Mouse (Mus musculus): ENCODE results near the gene Tbc1d1. TPM values are rescaled to one million over a fixed set of nuclear protein-coding genes. Genes with fewer than 3 reads are reported as not detected.

Tbc1d1 gene
- polyA plus RNA-seq (2015; fragmentation: Nextera tagmentation; extraction: Ambion mirVana): 32.3 and 38.5 TPM in 2 replicates

DNA sequence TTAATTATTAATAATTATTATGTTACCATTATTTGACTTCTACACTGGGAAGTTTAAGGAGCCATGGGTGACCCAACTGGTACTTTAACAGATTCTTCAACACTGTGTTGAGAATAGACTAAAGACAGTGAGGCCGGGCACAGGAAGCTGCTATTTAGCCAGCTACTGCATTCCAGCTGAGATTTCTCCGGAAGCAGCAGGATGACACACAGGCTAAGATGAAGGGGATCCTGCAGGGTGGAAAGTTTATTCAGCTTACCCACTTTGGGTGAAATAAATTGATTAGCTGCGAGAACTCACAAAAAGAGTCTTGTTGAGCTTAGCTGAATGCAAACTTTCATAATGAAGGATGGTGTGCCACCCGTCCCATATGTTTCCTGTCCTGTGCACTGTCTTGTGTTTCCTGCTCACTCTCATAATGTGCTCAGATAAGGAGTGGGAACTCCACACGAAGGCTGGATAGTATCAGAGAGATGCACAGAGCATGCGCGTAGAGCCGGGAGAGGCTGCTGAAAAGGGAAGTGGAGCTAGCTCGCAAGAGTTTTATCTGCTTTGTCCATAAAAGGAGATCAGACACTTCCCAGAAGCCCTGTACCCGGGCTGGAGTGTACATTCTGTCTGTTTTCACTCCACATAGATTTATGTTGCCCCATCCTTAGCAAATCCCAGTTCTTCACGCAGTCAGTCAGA, at the start of gene Tbc1d1:
Gene Tbc1d1 (plus strand): TSS at position 445 of the 690 bp plus-strand sequence.
- Histone ChIP-seq H3K4me2 (ENCODE audit: low read depth, low read length) (peak within 1 kb of the TSS; percentile 46), H3K9ac (ENCODE audit: low read depth, low read length) (peak within 1 kb of the TSS; percentile 56), H3K36me3 (ENCODE audit: control insufficient read depth, insufficient read depth, low read length) (no peaks in the 10 kb centered on the region), H3K4me3 (ENCODE audit: low read length) (peak within 1 kb of the TSS; percentile 20), H3K27me3 (replicated peaks; ENCODE audit: control insufficient read depth, insufficient read depth, low read length) (no peaks in the 10 kb centered on the region), H3K9me3 (ENCODE audit: control insufficient read depth, low read length) (no peaks in the 10 kb centered on the region), H3K4me1 (ENCODE audit: control insufficient read depth, insufficient read depth, low read length) (peaks cover 10% of the 10 kb centered on the region), H3K27ac (ENCODE audit: low read length) (peak within 1 kb of the TSS; percentile 88)
- WGBS: 22% methylated on average over 11 of the region's 11 CpGs
- peak; percentile 71 for ATAC-seq

DNA sequence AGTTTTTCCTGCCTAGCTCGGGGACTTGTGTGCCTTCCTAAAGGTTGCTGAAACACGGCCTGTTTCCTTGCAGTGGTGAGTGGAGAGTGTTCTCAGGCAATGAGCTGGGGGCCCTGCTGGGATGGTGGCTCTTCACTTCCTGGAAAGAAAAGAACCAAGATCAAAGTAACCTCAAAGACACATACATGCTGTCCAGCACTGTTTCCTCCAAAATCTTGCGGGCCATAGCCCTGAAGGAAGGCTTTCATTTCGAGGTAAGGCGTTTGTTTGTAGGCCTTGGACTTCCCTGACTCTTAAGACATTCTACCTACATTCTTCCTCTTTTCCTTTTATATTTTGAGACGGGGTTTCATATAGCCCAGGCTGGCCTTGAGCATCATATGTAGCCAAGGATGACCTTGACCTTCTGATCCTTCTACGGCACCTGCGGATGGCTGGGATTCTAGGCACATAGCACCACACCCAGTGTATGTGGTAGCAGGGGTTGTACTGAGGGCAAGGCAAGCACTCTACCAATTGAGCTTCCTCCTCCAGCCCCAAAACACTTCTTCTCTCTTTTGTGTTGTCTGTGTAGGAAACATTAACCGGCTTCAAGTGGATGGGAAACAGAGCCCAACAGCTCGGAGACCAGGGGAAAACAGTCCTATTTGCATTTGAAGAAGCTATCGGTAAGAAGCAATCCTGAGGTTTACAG, 48.4 kb upstream of the Tbc1d1 start:
- H3K27ac ChIP-seq (ENCODE audit: low read length): no peak overlapping the region
- 88% methylated on average over 11 of the region's 11 CpGs for WGBS
- no peak overlapping the region for H3K4me2 ChIP-seq (ENCODE audit: low read depth, low read length)
- H3K4me3 ChIP-seq (ENCODE audit: low read length): no peak overlapping the region
- no peak for ATAC-seq
- peaks cover 5% of the 10 kb centered on the region; the same call in 1 of the 2 replicates for H3K36me3 ChIP-seq (ENCODE audit: control insufficient read depth, insufficient read depth, low read length)
- no peak overlapping the region for H3K9ac ChIP-seq (ENCODE audit: low read depth, low read length)
- H3K4me1 ChIP-seq (ENCODE audit: control insufficient read depth, insufficient read depth, low read length): no peaks in the 10 kb centered on the region
- no peaks in the 10 kb centered on the region for H3K9me3 ChIP-seq (ENCODE audit: control insufficient read depth, low read length)
- no peaks in the 10 kb centered on the region for H3K27me3 ChIP-seq (replicated peaks; ENCODE audit: control insufficient read depth, insufficient read depth, low read length)

DNA sequence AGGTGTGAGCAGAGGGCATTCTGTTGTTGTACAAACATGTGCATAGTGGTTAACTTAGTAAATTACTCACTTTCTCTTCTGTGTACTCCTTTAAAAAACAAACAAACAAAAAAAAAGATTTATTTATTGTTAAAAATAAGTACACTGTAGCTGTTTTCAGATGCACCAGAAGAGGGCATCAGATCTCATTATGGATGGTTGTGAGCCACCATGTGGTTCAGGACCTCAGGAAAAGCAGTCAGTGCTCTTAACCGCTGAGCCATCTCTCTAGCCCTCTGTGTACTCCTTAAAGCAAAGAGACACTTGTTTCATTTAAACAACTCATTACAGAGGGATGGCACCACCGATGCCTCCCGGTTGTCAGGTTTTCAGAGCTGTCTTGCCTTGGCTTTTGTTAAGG, 46.9 kb upstream of the Tbc1d1 start:
- H3K4me2 ChIP-seq (ENCODE audit: low read depth, low read length): no peak overlapping the region
- no peak overlapping the region for H3K27ac ChIP-seq (ENCODE audit: low read length)
- 65% methylated on average over 3 of the region's 3 CpGs for WGBS
- ATAC-seq: no peak
- no peaks in the 10 kb centered on the region for H3K4me1 ChIP-seq (ENCODE audit: control insufficient read depth, insufficient read depth, low read length)
- H3K27me3 ChIP-seq (replicated peaks; ENCODE audit: control insufficient read depth, insufficient read depth, low read length): no peaks in the 10 kb centered on the region
- no peak overlapping the region for H3K4me3 ChIP-seq (ENCODE audit: low read length)
- H3K9me3 ChIP-seq (ENCODE audit: control insufficient read depth, low read length): no peaks in the 10 kb centered on the region
- H3K36me3 ChIP-seq (ENCODE audit: control insufficient read depth, insufficient read depth, low read length): peaks cover 5% of the 10 kb centered on the region; the same call in 1 of the 2 replicates
- H3K9ac ChIP-seq (ENCODE audit: low read depth, low read length): no peak overlapping the region

DNA sequence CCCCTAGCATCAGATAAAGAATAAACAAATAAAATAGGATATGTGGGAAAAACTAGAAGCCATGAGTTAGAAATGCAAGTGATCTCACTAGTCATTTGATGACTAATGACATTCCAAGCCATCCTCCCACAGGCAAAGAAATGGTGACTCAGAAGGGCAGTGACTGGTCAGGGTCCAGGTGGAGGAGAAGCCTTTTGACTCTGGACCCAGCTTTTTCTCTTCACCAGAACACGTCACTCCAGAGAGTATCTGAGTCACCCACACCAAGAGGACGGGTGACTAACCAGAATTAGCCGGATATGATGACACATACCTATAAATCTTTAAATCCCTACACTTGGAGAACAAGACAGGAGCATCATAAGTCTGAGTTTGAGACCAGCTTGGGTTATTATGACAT, 43.7 kb upstream of the Tbc1d1 start:
- peak; percentile 66 for ATAC-seq
- Histone ChIP-seq H3K36me3 (ENCODE audit: control insufficient read depth, insufficient read depth, low read length) (peaks cover 24% of the 10 kb centered on the region), H3K9me3 (ENCODE audit: control insufficient read depth, low read length) (peaks cover 9% of the 10 kb centered on the region; the same call in 1 of the 2 replicates), H3K4me3 (ENCODE audit: low read length) (no peak overlapping the region), H3K9ac (ENCODE audit: low read depth, low read length) (no peak overlapping the region), H3K27me3 (replicated peaks; ENCODE audit: control insufficient read depth, insufficient read depth, low read length) (no peaks in the 10 kb centered on the region), H3K4me2 (ENCODE audit: low read depth, low read length) (no peak overlapping the region), H3K4me1 (ENCODE audit: control insufficient read depth, insufficient read depth, low read length) (no peaks in the 10 kb centered on the region), H3K27ac (ENCODE audit: low read length) (no peak overlapping the region)
- 74% methylated on average over 3 of the region's 3 CpGs for WGBS

DNA sequence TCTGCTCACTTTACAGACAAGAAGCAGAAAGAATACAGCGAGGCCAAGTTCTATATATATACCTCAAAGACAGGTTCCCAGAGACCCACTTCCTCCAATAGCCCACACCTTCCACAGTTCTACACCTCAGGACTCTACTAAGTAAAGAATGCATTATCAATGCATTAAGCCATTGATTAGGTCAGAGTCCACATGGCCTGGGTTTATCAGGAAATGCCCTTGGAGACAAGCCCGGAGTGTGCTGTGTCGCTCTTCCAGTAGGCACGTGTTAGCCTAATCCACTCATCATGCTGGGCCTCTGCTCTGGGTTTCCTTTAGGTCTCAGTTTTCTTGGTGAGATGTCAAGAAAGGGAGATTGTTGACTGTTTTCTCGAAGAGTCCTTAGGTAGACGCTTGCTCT, 41.9 kb upstream of the Tbc1d1 start:
- H3K9me3 ChIP-seq (ENCODE audit: control insufficient read depth, low read length): peaks cover 9% of the 10 kb centered on the region; the same call in 1 of the 2 replicates
- 89% methylated on average over 6 of the region's 6 CpGs for WGBS
- H3K27me3 ChIP-seq (replicated peaks; ENCODE audit: control insufficient read depth, insufficient read depth, low read length): no peaks in the 10 kb centered on the region
- no peak for ATAC-seq
- H3K4me1 ChIP-seq (ENCODE audit: control insufficient read depth, insufficient read depth, low read length): no peaks in the 10 kb centered on the region
- peaks cover 22% of the 10 kb centered on the region for H3K36me3 ChIP-seq (ENCODE audit: control insufficient read depth, insufficient read depth, low read length)
- no peak overlapping the region for H3K27ac ChIP-seq (ENCODE audit: low read length)
- no peak overlapping the region for H3K4me2 ChIP-seq (ENCODE audit: low read depth, low read length)
- H3K9ac ChIP-seq (ENCODE audit: low read depth, low read length): no peak overlapping the region
- H3K4me3 ChIP-seq (ENCODE audit: low read length): no peak overlapping the region

DNA sequence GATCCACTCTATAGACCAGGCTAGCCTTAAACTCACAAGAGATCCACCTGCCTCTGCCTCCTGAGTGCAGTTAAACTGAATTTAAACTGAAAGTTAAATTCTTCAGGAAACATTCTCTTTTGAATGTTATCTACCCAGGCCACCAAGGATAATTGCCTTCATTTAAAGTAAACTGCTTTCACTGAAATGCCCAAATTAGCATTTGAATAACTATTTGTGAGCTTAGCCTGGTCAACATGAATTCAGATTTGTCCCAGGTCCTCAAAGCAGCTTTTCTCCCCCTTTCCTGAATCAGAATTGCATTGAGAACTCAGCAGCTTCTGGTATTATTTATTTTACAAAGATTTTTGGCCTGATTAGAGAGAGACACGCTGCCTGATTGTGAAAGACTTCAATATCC, 38.9 kb upstream of the Tbc1d1 start:
- no peak overlapping the region for H3K4me3 ChIP-seq (ENCODE audit: low read length)
- H3K27me3 ChIP-seq (replicated peaks; ENCODE audit: control insufficient read depth, insufficient read depth, low read length): no peaks in the 10 kb centered on the region
- H3K4me1 ChIP-seq (ENCODE audit: control insufficient read depth, insufficient read depth, low read length): no peaks in the 10 kb centered on the region
- no peak overlapping the region for H3K4me2 ChIP-seq (ENCODE audit: low read depth, low read length)
- ATAC-seq: no peak
- WGBS: 78% methylated on average over 1 of the region's 1 CpGs
- no peak overlapping the region for H3K27ac ChIP-seq (ENCODE audit: low read length)
- peaks cover 9% of the 10 kb centered on the region; the same call in 1 of the 2 replicates for H3K9me3 ChIP-seq (ENCODE audit: control insufficient read depth, low read length)
- H3K9ac ChIP-seq (ENCODE audit: low read depth, low read length): no peak overlapping the region
- peaks cover 19% of the 10 kb centered on the region for H3K36me3 ChIP-seq (ENCODE audit: control insufficient read depth, insufficient read depth, low read length)

DNA sequence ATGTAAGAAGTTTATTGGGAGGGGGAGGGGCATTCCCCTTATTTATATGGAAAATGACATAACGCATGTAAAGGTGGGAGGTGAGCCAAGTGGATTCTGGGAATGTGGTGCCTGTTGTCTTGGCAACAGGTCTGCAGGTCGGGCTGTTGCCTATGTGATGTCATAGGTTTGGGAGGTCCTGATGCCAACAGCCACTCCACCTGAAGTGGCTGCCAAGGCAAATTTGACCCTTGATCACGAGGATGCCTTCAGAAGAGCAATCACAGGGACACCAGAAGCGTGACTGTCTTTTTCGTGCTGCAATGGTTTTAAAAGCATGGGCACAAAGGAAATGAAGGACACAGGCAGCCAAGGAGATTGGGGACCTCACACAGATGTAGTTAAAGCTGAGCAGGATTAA, 30.3 kb upstream of the Tbc1d1 start:
- Histone ChIP-seq H3K4me3 (ENCODE audit: low read length) (no peak overlapping the region), H3K27me3 (replicated peaks; ENCODE audit: control insufficient read depth, insufficient read depth, low read length) (no peaks in the 10 kb centered on the region), H3K4me1 (ENCODE audit: control insufficient read depth, insufficient read depth, low read length) (no peaks in the 10 kb centered on the region), H3K9ac (ENCODE audit: low read depth, low read length) (no peak overlapping the region), H3K9me3 (ENCODE audit: control insufficient read depth, low read length) (no peaks in the 10 kb centered on the region), H3K27ac (ENCODE audit: low read length) (no peak overlapping the region), H3K36me3 (ENCODE audit: control insufficient read depth, insufficient read depth, low read length) (peaks cover 2% of the 10 kb centered on the region; the same call in 1 of the 2 replicates), H3K4me2 (ENCODE audit: low read depth, low read length) (no peak overlapping the region)
- ATAC-seq: no peak
- 85% methylated on average over 5 of the region's 5 CpGs for WGBS

DNA sequence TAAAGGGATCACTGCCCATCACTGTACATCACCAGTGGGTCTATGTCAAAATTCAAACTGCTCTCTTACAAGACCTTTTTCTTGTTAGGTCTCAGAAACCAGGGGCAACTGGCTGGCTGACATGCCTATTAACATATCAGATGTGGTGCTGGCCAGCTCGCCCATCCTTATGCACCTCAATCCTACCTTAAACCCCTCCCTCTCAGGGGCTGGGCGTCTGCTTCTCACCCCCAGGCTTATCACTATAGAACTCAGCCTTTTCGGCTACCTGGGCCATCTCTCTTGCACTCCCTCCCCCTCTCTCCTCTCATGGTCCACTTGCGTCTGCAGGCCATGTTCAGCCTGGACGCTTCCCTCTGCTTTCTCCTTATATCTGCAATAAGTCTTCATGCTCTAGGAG, 24.6 kb upstream of the Tbc1d1 start:
- H3K9ac ChIP-seq (ENCODE audit: low read depth, low read length): no peak overlapping the region
- no peaks in the 10 kb centered on the region for H3K4me1 ChIP-seq (ENCODE audit: control insufficient read depth, insufficient read depth, low read length)
- H3K4me2 ChIP-seq (ENCODE audit: low read depth, low read length): no peak overlapping the region
- H3K9me3 ChIP-seq (ENCODE audit: control insufficient read depth, low read length): no peaks in the 10 kb centered on the region
- WGBS: 65% methylated on average over 5 of the region's 5 CpGs
- H3K36me3 ChIP-seq (ENCODE audit: control insufficient read depth, insufficient read depth, low read length): peaks cover 2% of the 10 kb centered on the region; the same call in 1 of the 2 replicates
- no peak overlapping the region for H3K27ac ChIP-seq (ENCODE audit: low read length)
- no peaks in the 10 kb centered on the region for H3K27me3 ChIP-seq (replicated peaks; ENCODE audit: control insufficient read depth, insufficient read depth, low read length)
- ATAC-seq: no peak
- no peak overlapping the region for H3K4me3 ChIP-seq (ENCODE audit: low read length)

DNA sequence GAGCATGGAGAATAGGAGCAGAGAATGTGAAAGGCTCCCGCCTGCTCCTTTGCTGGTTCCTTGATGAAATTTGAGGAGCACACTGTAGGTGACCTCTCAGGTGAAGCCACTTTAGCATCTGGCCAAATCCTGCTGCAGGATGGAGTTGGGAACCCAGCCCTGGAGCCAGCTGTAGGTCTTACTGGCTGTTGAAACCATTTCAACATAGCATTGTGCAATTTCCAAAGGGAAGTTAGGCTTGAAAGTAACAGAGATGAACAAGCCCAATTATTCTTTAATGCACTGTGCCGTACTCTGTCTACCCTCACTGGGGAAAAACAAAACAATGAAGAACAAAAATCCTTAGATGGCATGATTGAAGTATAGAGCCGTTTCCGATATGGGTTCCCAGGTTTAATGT, 22.2 kb upstream of the Tbc1d1 start:
- Histone ChIP-seq H3K9me3 (ENCODE audit: control insufficient read depth, low read length) (no peaks in the 10 kb centered on the region), H3K4me3 (ENCODE audit: low read length) (no peak overlapping the region), H3K27ac (ENCODE audit: low read length) (no peak overlapping the region), H3K27me3 (replicated peaks; ENCODE audit: control insufficient read depth, insufficient read depth, low read length) (no peaks in the 10 kb centered on the region), H3K4me1 (ENCODE audit: control insufficient read depth, insufficient read depth, low read length) (no peaks in the 10 kb centered on the region), H3K36me3 (ENCODE audit: control insufficient read depth, insufficient read depth, low read length) (no peaks in the 10 kb centered on the region), H3K4me2 (ENCODE audit: low read depth, low read length) (no peak overlapping the region), H3K9ac (ENCODE audit: low read depth, low read length) (no peak overlapping the region)
- 87% methylated on average over 4 of the region's 4 CpGs for WGBS
- ATAC-seq: no peak

Data from intestine, embryonic 16.5 days (tissue).